Mouse (Mus musculus) liver, embryonic 12.5 days (tissue): Measurements from ENCODE around the gene Macf1. TPM values are rescaled to one million over a fixed set of nuclear protein-coding genes. Genes with fewer than 3 reads are reported as not detected.

Source experiments
- ATAC-seq: fragments of 200-750 bp; cut with Nextera tagmentation; 2 replicates; pipeline ENCODE4 v1.8.0; 2017; ENCODE audit warnings: moderate number of reproducible peaks, mild to moderate bottlenecking, moderate library complexity
- H3K27ac ChIP-seq: fragments of 300-500 bp; sonication (generic); 2 replicates; pipeline ENCODE4 v1.5.1; 2016; ENCODE audit warnings: mild to moderate bottlenecking
- H3K27me3 ChIP-seq: fragments of 300-500 bp; sonication (generic); replicated peaks from 2 replicates; pipeline ENCODE4 v1.6.1; 2016; ENCODE audit warnings: mild to moderate bottlenecking, moderate library complexity
- H3K36me3 ChIP-seq: fragments of 300-500 bp; sonication (generic); 2 replicates; pipeline ENCODE4 v1.6.1; 2016; ENCODE audit warnings: mild to moderate bottlenecking, moderate library complexity
- H3K4me1 ChIP-seq: fragments of 300-500 bp; sonication (generic); 2 replicates; pipeline ENCODE4 v1.6.1; 2016
- H3K4me2 ChIP-seq: fragments of 300-500 bp; sonication (generic); 2 replicates; pipeline ENCODE4 v1.6.1; 2016; ENCODE audit warnings: mild to moderate bottlenecking, moderate library complexity
- H3K4me3 ChIP-seq: fragments of 300-500 bp; sonication (generic); 2 replicates; pipeline ENCODE4 v1.5.1; 2016; ENCODE audit warnings: mild to moderate bottlenecking, moderate library complexity
- H3K9ac ChIP-seq: fragments of 300-500 bp; sonication (generic); 2 replicates; pipeline ENCODE4 v1.6.1; 2016; ENCODE audit warnings: mild to moderate bottlenecking, moderate library complexity
- H3K9me3 ChIP-seq: fragments of 300-500 bp; sonication (generic); replicated peaks from 2 replicates; pipeline ENCODE4 v1.6.1; 2016; ENCODE audit warnings: mild to moderate bottlenecking, moderate library complexity
- WGBS: fragments of 180-500 bp; shearing (Covaris S2); methylation state at CpG from one replicate; pipeline ENCODE4 v1.1.7; 2016; ENCODE audit not compliant: insufficient replicate concordance; 5-methylcytosine and 5-hydroxymethylcytosine counted together
- polyA plus RNA-seq: library from polyadenylated mRNA; unstranded; fragments of >200 nt; fragmentation: Nextera tagmentation; extraction: Ambion mirVana; gene quantifications from 2 replicates; pipeline ENCODE4 v1.2.1, GENCODE M21; 2016

Gene Macf1
- polyA plus RNA-seq, 1 experiment from 2014 or later: 15.1 TPM

GRCm38 (mm10) chr4:123588353-123589301 is 95.5 kb downstream of the Macf1 start:
- Histone ChIP-seq H3K4me3 (no peak overlapping the region), H3K9me3 (no peaks in the 10 kb centered on the region), H3K27me3 (no peaks in the 10 kb centered on the region), H3K27ac (no peak overlapping the region), H3K36me3 (no peaks in the 10 kb centered on the region), H3K9ac (no peak overlapping the region), H3K4me2 (no peak overlapping the region), H3K4me1 (peaks cover 25% of the 10 kb centered on the region)
- ATAC-seq: no peak
- WGBS: 40% methylated on average over 7 of the region's 7 CpGs

GRCm38 (mm10) chr4:123587616-123588015 is 96.5 kb downstream of the Macf1 start:
- Histone ChIP-seq H3K27ac (no peak overlapping the region), H3K4me1 (peaks cover 19% of the 10 kb centered on the region), H3K36me3 (no peaks in the 10 kb centered on the region), H3K9me3 (no peaks in the 10 kb centered on the region), H3K9ac (no peak overlapping the region), H3K4me3 (no peak overlapping the region), H3K27me3 (no peaks in the 10 kb centered on the region), H3K4me2 (no peak overlapping the region)
- ATAC-seq: no peak
- WGBS: 71% methylated on average over 3 of the region's 3 CpGs

GRCm38 (mm10) chr4:123584720-123585093 is 99.5 kb downstream of the Macf1 start:
- no peaks in the 10 kb centered on the region for H3K9me3 ChIP-seq
- ATAC-seq: no peak
- H3K4me1 ChIP-seq: peaks cover 19% of the 10 kb centered on the region
- WGBS: 53% methylated on average over 3 of the region's 3 CpGs
- H3K4me3 ChIP-seq: no peak overlapping the region
- no peak overlapping the region for H3K27ac ChIP-seq
- no peaks in the 10 kb centered on the region for H3K27me3 ChIP-seq
- no peaks in the 10 kb centered on the region for H3K36me3 ChIP-seq
- no peak overlapping the region for H3K4me2 ChIP-seq
- no peak overlapping the region for H3K9ac ChIP-seq

- Histone ChIP-seq H3K9ac (no peak overlapping the region), H3K27ac (no peak overlapping the region), H3K36me3 (no peaks in the 10 kb centered on the region), H3K27me3 (no peaks in the 10 kb centered on the region), H3K4me3 (no peak overlapping the region), H3K4me2 (no peak overlapping the region), H3K9me3 (no peaks in the 10 kb centered on the region), H3K4me1 (peaks cover 19% of the 10 kb centered on the region)
- 23% methylated on average over 8 of the region's 8 CpGs for WGBS
- peak; percentile 88 for ATAC-seq
Observed at GRCm38 (mm10) chr4:123584084-123584719, 100.0 kb downstream of the Macf1 start.

GRCm38 (mm10) chr4:123577469-123578088 is 106.6 kb downstream of the Macf1 start:
- Histone ChIP-seq H3K9me3 (no peaks in the 10 kb centered on the region), H3K4me3 (no peak overlapping the region), H3K36me3 (no peaks in the 10 kb centered on the region), H3K9ac (no peak overlapping the region), H3K27ac (peak overlapping the region; percentile 40; the same call in 1 of the 2 replicates), H3K4me1 (peaks cover 29% of the 10 kb centered on the region), H3K27me3 (no peaks in the 10 kb centered on the region), H3K4me2 (0 out of 2 replicates have a peak overlapping the region, but pooled peaks have one; percentile 8)
- no peak for ATAC-seq
- WGBS: 24% methylated on average over 2 of the region's 2 CpGs

GRCm38 (mm10) chr4:123572434-123573336 is 111.5 kb downstream of the Macf1 start:
- WGBS: 7% methylated on average over 11 of the region's 11 CpGs
- peaks cover 45% of the 10 kb centered on the region for H3K4me1 ChIP-seq

GRCm38 (mm10) chr4:123571869-123572268 is 112.3 kb downstream of the Macf1 start:
- ATAC-seq: peak; percentile 70
- H3K36me3 ChIP-seq: no peaks in the 10 kb centered on the region
- WGBS: 5% methylated on average over 7 of the region's 7 CpGs

More at GRCm38 (mm10) chr4:123572434-123573336, 111.5 kb downstream of the Macf1 start:
- H3K36me3 ChIP-seq: no peaks in the 10 kb centered on the region
- H3K27ac ChIP-seq: peak overlapping the region; percentile 87
- H3K27me3 ChIP-seq: no peaks in the 10 kb centered on the region
- peak overlapping the region; percentile 59 for H3K9ac ChIP-seq
- peak overlapping the region; percentile 72 for H3K4me2 ChIP-seq
- peak overlapping the region; percentile 50 for H3K4me3 ChIP-seq
- H3K9me3 ChIP-seq: no peaks in the 10 kb centered on the region
- ATAC-seq: peak; percentile 86

GRCm38 (mm10) chr4:123565291-123565861 is 118.8 kb downstream of the Macf1 start:
- 18% methylated on average over 7 of the region's 7 CpGs for WGBS
- Histone ChIP-seq H3K4me1 (peaks cover 52% of the 10 kb centered on the region), H3K27me3 (no peaks in the 10 kb centered on the region), H3K27ac (peak overlapping the region; percentile 61), H3K4me3 (no peak overlapping the region), H3K9me3 (no peaks in the 10 kb centered on the region), H3K36me3 (no peaks in the 10 kb centered on the region), H3K4me2 (peak overlapping the region; percentile 42), H3K9ac (peak overlapping the region; percentile 12; the same call in 1 of the 2 replicates)
- ATAC-seq: peak; percentile 68

More at GRCm38 (mm10) chr4:123571869-123572268, 112.3 kb downstream of the Macf1 start:
- H3K9me3 ChIP-seq: no peaks in the 10 kb centered on the region
- peak overlapping the region; percentile 41; the same call in 1 of the 2 replicates for H3K9ac ChIP-seq
- peak overlapping the region; percentile 72 for H3K4me2 ChIP-seq
- H3K4me3 ChIP-seq: peak overlapping the region; percentile 50
- no peaks in the 10 kb centered on the region for H3K27me3 ChIP-seq
- H3K27ac ChIP-seq: peak overlapping the region; percentile 77
- peaks cover 37% of the 10 kb centered on the region for H3K4me1 ChIP-seq

- Histone ChIP-seq H3K27me3 (no peaks in the 10 kb centered on the region), H3K27ac (peak overlapping the region; percentile 61), H3K36me3 (no peaks in the 10 kb centered on the region), H3K4me2 (peak overlapping the region; percentile 44), H3K9ac (no peak overlapping the region), H3K4me3 (peak overlapping the region; percentile 28), H3K4me1 (peaks cover 55% of the 10 kb centered on the region), H3K9me3 (no peaks in the 10 kb centered on the region)
- 23% methylated on average over 6 of the region's 6 CpGs for WGBS
- peak; percentile 40 for ATAC-seq
Observed at GRCm38 (mm10) chr4:123564051-123564791, 119.9 kb downstream of the Macf1 start.

- Histone ChIP-seq H3K27me3 (no peaks in the 10 kb centered on the region), H3K9me3 (no peaks in the 10 kb centered on the region), H3K9ac (no peak overlapping the region), H3K4me3 (no peak overlapping the region), H3K4me2 (no peak overlapping the region), H3K27ac (no peak overlapping the region), H3K36me3 (no peaks in the 10 kb centered on the region), H3K4me1 (peaks cover 55% of the 10 kb centered on the region)
- ATAC-seq: no peak
- WGBS: 51% methylated on average over 3 of the region's 3 CpGs
Observed at GRCm38 (mm10) chr4:123562177-123562815, 121.9 kb downstream of the Macf1 start.
